19 mouse cellular contexts compared by ENCODE assay signal in genomic region chr4:35934056-35934661, GRCm38 (mm10).
DNase-seq lines count a peak whose midpoint lies in the region; ATAC-seq and TF ChIP-seq lines count a peak whose summit lies in the region.
"Had no signal": no experiment of that assay in that cellular context is flagged by ENCODE, and none has a peak within 500 bp of the region (broad histone marks: within the 10 kb centered on the region; RNA-seq: fewer than 3 reads in every experiment).

No protein-coding gene starts in this region.

- no peaks in the 10 kb centered on the region for H3K9me3 ChIP-seq in forebrain, postnatal 0 days (ENCODE audit: low read length)
- no peaks in the 10 kb centered on the region for H3K9me3 ChIP-seq in forebrain, embryonic 10.5 days
- no peaks in the 10 kb centered on the region for H3K9me3 ChIP-seq in midbrain, embryonic 14.5 days (ENCODE audit: control insufficient read depth, low read length)
- H3K9me3 ChIP-seq in midbrain, embryonic 11.5 days (ENCODE audit: control insufficient read depth, low read length) = no peaks in the 10 kb centered on the region

- peak; percentile 53; the same call in 1 of the 2 replicates for ATAC-seq in forebrain, postnatal 0 days
- ATAC-seq in midbrain, embryonic 14.5 days (ENCODE audit: low FRiP score, low TSS enrichment) = no peak
- no peak for ATAC-seq in midbrain, embryonic 11.5 days (ENCODE audit: low FRiP score)
- ATAC-seq: forebrain, embryonic 16.5 days; lung, postnatal 0 days; midbrain, embryonic 16.5 days had no signal

- no peak overlapping the region for H3K27ac ChIP-seq in forebrain, postnatal 0 days (ENCODE audit: low read depth, low read length)
- H3K27ac ChIP-seq in forebrain, embryonic 10.5 days = no peak overlapping the region
- H3K27ac ChIP-seq in midbrain, embryonic 14.5 days (replicated peaks; ENCODE audit: low read depth, low read length) = no peak overlapping the region
- no peak overlapping the region for H3K27ac ChIP-seq in midbrain, embryonic 11.5 days (ENCODE audit: low read depth, low read length)
- H3K27ac ChIP-seq: heart, embryonic 13.5 days; kidney, postnatal 0 days had no signal

- DNase-seq in forebrain, postnatal 0 days = peak; percentile 6
- DNase-seq in forebrain, embryonic 10.5 days (ENCODE audit: extremely low spot score, low spot score) = no peak
- DNase-seq in midbrain, embryonic 14.5 days = peak; percentile 14
- no peak for DNase-seq in midbrain, embryonic 11.5 days (ENCODE audit: low spot score, missing footprints)
- peak; percentile 56 for DNase-seq in brain, adult 2 months (ENCODE audit: low read depth, low spot score)
- peak; percentile 42 for DNase-seq in telencephalon, adult 2 months (ENCODE audit: low read depth, low spot score)
- DNase-seq in gastrocnemius, postnatal 14 days = no peak
- DNase-seq: cerebellum, postnatal 10 days; heart, adult 11 months; heart, postnatal 36 days; kidney, adult 11 months; liver; thymus, postnatal 14 days had no signal

- WGBS in forebrain, postnatal 0 days = 9% methylated on average over 4 of the region's 4 CpGs
- WGBS in forebrain, embryonic 10.5 days = 50% methylated on average over 4 of the region's 4 CpGs
- 14% methylated on average over 4 of the region's 4 CpGs for WGBS in midbrain, embryonic 14.5 days
- 40% methylated on average over 4 of the region's 4 CpGs for WGBS in midbrain, embryonic 11.5 days

- no peaks in the 10 kb centered on the region for H3K27me3 ChIP-seq in forebrain, postnatal 0 days (ENCODE audit: insufficient read depth, low read length)
- no peaks in the 10 kb centered on the region for H3K27me3 ChIP-seq in forebrain, embryonic 10.5 days (ENCODE audit: poor library complexity, severe bottlenecking)
- H3K27me3 ChIP-seq in midbrain, embryonic 14.5 days (ENCODE audit: control insufficient read depth, insufficient read depth, low read length) = no peaks in the 10 kb centered on the region
- no peaks in the 10 kb centered on the region for H3K27me3 ChIP-seq in midbrain, embryonic 11.5 days (ENCODE audit: control insufficient read depth, insufficient read depth, low read length)
- H3K27me3 ChIP-seq: heart, embryonic 13.5 days had no signal

- no peak overlapping the region for H3K9ac ChIP-seq in forebrain, postnatal 0 days
- no peak overlapping the region for H3K9ac ChIP-seq in midbrain, embryonic 14.5 days (replicated peaks; ENCODE audit: low read length)
- no peak overlapping the region for H3K9ac ChIP-seq in midbrain, embryonic 11.5 days (ENCODE audit: low read length)
- H3K9ac ChIP-seq: heart, embryonic 13.5 days had no signal

- intact Hi-C loops in gastrocnemius, postnatal 14 days (cut with DNase I; ENCODE audit: low total_unique reads) = no loop called here

- TF ChIP-seq CTCF in forebrain, postnatal 0 days (IDR thresholded peaks at IDR 0.05; ENCODE audit: low read depth) = no peak

- no peak overlapping the region for H3K4me2 ChIP-seq in forebrain, postnatal 0 days (ENCODE audit: low read depth)
- no peak overlapping the region for H3K4me2 ChIP-seq in midbrain, embryonic 14.5 days (ENCODE audit: low read length)
- H3K4me2 ChIP-seq in midbrain, embryonic 11.5 days = no peak overlapping the region
- H3K4me2 ChIP-seq: heart, embryonic 13.5 days had no signal

- H3K4me3 ChIP-seq in forebrain, postnatal 0 days (ENCODE audit: low read depth, low read length) = no peak overlapping the region
- no peak overlapping the region for H3K4me3 ChIP-seq in forebrain, embryonic 10.5 days
- no peak overlapping the region for H3K4me3 ChIP-seq in midbrain, embryonic 14.5 days (replicated peaks; ENCODE audit: low read depth, low read length)
- H3K4me3 ChIP-seq in midbrain, embryonic 11.5 days (ENCODE audit: low read depth, low read length) = no peak overlapping the region
- H3K4me3 ChIP-seq: erythroblast, embryonic 14.5 days; heart, embryonic 13.5 days had no signal

- H3K4me1 ChIP-seq in forebrain, postnatal 0 days (ENCODE audit: insufficient read depth) = no peaks in the 10 kb centered on the region
- peaks cover 7% of the 10 kb centered on the region for H3K4me1 ChIP-seq in forebrain, embryonic 10.5 days
- no peaks in the 10 kb centered on the region for H3K4me1 ChIP-seq in midbrain, embryonic 14.5 days (ENCODE audit: control insufficient read depth, insufficient read depth, low read length)
- H3K4me1 ChIP-seq in midbrain, embryonic 11.5 days (ENCODE audit: control insufficient read depth, insufficient read depth, low read length) = no peaks in the 10 kb centered on the region
- H3K4me1 ChIP-seq: heart, embryonic 13.5 days had no signal

- no peaks in the 10 kb centered on the region for H3K36me3 ChIP-seq in forebrain, postnatal 0 days (ENCODE audit: insufficient read depth)
- H3K36me3 ChIP-seq in forebrain, embryonic 10.5 days (replicated peaks) = no peaks in the 10 kb centered on the region
- H3K36me3 ChIP-seq in midbrain, embryonic 14.5 days (ENCODE audit: control insufficient read depth, insufficient read depth, low read length) = no peaks in the 10 kb centered on the region
- no peaks in the 10 kb centered on the region for H3K36me3 ChIP-seq in midbrain, embryonic 11.5 days (ENCODE audit: control insufficient read depth, insufficient read depth, low read length)
- H3K36me3 ChIP-seq: heart, embryonic 13.5 days had no signal

Comparison
In these comparisons a context has a peak if more than half of its experiments do, and no peak if none do; other contexts are left out.
1. DNase-seq: peak in forebrain, postnatal 0 days (single experiment), midbrain, embryonic 14.5 days (single experiment), brain, adult 2 months (single experiment) and telencephalon, adult 2 months (single experiment); none in forebrain, embryonic 10.5 days (single experiment), midbrain, embryonic 11.5 days (single experiment) and gastrocnemius, postnatal 14 days (single experiment).